Comparison of ENCODE assay signal across 8 mouse cellular contexts in genomic region chr6:54253206-54253605, GRCm38 (mm10).
A peak's percentile ranks its signal among the peaks of the same experiment; 100 is the strongest.
DNase-seq lines count a peak whose midpoint lies in the region.

No protein-coding gene starts in this region.

- H3K36me3 ChIP-seq in embryonic facial prominence, embryonic 10.5 days (replicated peaks) = no peaks in the 10 kb centered on the region

- peaks cover 95% of the 10 kb centered on the region for H3K4me1 ChIP-seq in embryonic facial prominence, embryonic 10.5 days

- H3K27me3 ChIP-seq in embryonic facial prominence, embryonic 10.5 days (replicated peaks; ENCODE audit: low read depth, poor library complexity, severe bottlenecking) = no peaks in the 10 kb centered on the region; the same call in none of the 2 replicates

- no peaks in the 10 kb centered on the region for H3K9me3 ChIP-seq in embryonic facial prominence, embryonic 10.5 days

- intact Hi-C loops in heart, postnatal 25 days (cut with DNase I) = no loop called here

- no peak overlapping the region for H3K4me3 ChIP-seq in embryonic facial prominence, embryonic 10.5 days

- peak; percentile 44 for DNase-seq in heart, postnatal 4 days
- DNase-seq in heart, postnatal 25 days (ENCODE audit: low spot score) = no peak
- DNase-seq in A20 (ENCODE audit: low read depth, low spot score) = peak; percentile 30
- DNase-seq in R1 (ENCODE audit: low read depth, low spot score) = peak; percentile 61
- DNase-seq in embryonic facial prominence, embryonic 10.5 days (ENCODE audit: low spot score) = peak; percentile 54
- DNase-seq in natural killer cell, adult 2 months (ENCODE audit: low spot score in 2 of 2) = peak; percentile 8 to 19
- DNase-seq in spleen, postnatal 14 days (ENCODE audit: low spot score in 2 of 2) = no peak
- DNase-seq in frontal cortex, postnatal 25 days (ENCODE audit: low spot score in 2 of 2) = no peak

- 60% methylated on average over 5 of the region's 5 CpGs for whole genome bisulfite sequencing in embryonic facial prominence, embryonic 10.5 days

- H3K27ac ChIP-seq in embryonic facial prominence, embryonic 10.5 days (replicated peaks) = 0 out of 2 replicates have a peak overlapping the region, but pooled peaks have one; percentile 61

Comparison
In these comparisons a context has a peak if more than half of its experiments do, and no peak if none do; other contexts are left out.
1. DNase-seq: peak in heart, postnatal 4 days (single experiment), A20 (single experiment), R1 (single experiment), embryonic facial prominence, embryonic 10.5 days (single experiment) and natural killer cell, adult 2 months (2 of 2); none in heart, postnatal 25 days (single experiment), spleen, postnatal 14 days (0 of 2) and frontal cortex, postnatal 25 days (0 of 2).